Mouse (Mus musculus): ENCODE results near the gene Mthfd1l.

Mthfd1l gene

DNA sequence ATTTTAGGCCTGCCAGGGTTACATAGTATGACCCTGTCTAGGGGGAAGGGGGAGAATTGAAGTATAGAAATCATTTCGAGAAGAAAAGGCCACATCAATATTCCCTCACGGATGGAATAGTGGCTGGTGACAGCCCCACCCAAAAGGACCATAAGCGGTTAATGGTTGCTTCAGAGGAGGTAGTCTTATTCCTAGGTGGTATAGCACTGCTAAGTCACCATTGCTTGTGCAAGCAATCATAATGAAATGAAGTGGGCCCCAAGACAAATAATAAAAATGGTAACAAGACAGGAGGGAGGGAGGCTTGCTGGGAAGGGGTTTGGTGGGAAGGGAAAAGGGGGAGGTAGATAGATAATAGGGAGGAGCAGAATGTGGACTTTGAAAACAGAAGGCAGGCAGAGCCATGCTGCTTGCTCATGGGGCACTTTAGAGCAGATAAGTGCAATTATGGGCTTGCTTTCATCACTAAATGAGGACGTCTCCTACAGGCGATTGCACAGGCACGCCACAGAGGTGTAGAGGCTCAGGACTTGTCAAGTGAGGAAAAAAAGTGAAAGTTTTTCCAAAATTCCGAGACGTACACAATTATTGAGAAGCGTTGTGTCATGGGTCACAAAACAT lies 105.4 kb downstream of the Mthfd1l start:
- intact Hi-C loops (cut with DNase I): no loop called here

DNA sequence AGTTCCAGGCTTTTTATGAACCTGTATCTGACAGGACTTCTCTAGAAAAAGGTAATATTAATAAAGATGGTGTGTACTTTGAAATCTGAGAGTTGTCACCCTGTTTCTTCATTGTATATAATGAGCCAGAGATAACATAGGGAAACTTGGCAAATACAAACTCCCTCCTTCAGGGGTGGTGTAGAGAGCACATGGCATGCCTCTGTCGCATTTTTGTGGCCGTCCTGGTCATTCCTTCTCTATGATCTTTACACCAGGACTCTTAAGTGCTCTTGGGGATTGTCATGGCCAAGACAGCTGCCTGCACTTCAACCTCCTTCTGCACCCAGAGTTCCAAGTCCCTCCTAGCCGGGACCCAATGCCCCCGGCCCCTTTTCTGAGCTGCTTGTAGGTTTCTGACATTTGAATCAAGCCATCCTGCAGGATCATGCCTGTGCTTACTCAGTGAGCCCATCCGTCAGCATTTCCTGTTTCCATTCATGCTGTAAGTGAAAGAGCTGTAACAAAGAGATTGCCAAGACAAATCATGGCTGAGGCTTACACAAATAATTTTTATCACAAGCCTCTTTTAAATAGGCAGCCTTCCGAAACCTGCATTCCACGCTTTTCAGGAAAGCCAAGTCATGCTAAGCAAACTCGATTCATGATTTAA lies 106.2 kb downstream of the Mthfd1l start:
- intact Hi-C loops (cut with DNase I): no loop called here

DNA sequence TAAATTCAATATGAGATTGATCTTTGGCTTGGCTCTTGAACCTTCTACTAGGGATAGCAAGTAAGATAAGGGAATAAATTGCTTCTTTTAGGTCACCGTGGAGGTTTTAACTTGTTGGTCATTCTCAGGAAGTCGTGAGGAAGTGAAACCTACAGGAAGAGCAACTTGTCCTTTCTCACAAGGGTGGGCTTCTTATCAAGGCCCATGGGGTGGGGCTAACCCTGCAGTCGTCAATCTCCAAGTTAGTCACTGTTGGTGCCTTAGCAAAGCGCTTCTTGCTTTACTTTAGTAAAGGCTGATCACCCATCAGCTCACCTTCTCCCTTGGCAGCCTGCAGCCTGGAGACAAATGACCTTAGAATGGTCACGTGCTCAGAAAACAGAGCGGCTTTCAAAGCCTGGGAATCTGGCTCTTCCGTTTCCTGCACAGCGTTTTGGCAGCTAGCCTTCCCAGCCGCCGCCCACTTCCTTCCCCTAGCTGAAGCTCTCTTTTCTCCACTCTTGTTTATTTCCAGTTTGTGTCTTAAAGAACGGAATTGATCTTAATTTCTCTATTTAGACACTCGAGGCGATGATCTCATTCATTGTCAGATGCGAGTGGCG lies 106.8 kb downstream of the Mthfd1l start:
- intact Hi-C loops (cut with DNase I): no loop called here

DNA sequence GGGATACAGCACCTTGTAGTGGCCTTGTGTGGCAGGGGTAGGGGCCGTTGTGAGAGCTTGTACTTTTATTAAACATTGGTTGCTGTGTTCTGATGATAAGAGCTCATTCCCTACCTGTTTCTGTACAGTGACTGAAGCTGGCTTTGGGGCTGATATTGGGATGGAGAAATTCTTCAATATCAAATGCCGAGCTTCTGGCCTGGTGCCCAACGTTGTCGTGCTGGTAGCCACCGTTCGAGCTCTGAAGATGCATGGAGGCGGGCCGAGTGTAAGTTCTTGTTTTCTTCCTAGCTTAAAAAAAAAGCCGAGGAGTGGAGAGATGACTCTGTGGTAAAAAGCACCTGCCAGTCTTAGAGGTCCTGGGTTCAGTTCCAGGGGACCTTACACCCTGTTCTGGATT lies 110.7 kb downstream of the Mthfd1l start:
- intact Hi-C loops (cut with DNase I): no loop called here

GRCm38 (mm10) chr10:4084907-4085306 lies 112.0 kb downstream of the Mthfd1l start:
- intact Hi-C loops (cut with DNase I): loop anchor here (5.0 kb wide), 1 partner anchor 247 kb away; no protein-coding TSS in a partner anchor

DNA sequence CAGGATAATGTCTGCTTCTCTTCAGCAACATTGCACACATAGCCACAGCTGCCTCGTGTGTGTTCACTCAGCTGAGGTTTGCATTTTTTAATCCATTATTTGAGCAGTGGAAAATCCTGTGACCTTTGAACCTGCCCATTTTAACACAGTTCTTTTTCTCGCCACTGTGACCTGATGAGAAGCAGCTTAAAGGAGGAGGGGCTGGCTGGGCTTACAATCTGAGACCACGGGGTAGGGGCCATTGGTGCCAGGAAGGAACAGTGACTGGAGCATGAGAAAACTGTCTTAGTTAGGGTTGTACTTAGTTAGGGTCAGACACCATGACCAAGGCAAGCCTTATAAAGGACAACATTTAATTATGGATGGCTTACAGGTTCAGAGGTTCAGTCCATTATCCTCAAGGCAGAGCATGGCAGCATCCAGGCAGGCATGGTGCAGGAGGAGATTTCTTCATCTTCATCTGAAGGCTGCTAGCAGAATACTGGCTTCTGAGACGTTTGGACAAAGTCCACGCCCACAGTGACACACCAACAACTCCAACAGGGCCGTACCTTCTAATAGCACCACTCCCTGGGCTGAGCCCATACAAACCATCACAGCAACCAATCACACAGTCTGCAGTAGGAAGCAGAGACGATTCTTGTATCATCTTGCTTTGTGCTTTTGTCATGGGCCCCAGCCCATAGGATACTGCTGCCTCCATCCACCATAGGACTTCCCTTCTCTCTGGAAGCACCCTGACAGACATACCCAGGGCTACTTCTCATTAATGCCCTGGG lies 112.6 kb downstream of the Mthfd1l start:
- intact Hi-C loops (cut with DNase I): loop anchor here (5.0 kb wide), 1 partner anchor 247 kb away; no protein-coding TSS in a partner anchor

DNA sequence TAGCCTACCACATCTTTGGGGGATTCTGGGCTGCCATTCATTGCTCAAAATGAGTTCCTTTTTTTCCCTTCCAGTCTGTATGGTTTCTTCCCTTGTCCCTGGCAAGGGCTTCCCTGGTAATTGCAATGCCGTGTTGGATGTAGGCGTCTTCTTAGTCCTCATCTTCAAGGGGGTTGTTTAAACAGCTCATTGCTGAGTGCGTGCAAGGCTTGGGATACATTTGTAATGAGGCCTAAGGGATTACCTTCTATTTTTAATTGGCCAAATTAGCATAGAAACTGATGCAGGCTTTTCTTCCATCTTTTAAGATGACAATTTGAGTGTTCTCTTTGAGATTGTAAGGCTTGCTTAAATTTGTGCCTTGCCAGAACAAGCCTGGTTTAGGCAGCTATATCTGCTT lies 114.6 kb downstream of the Mthfd1l start:
- intact Hi-C loops (cut with DNase I): loop anchor here (5.0 kb wide), 1 partner anchor 245 kb away; no protein-coding TSS in a partner anchor

- intact Hi-C loops (cut with DNase I): loop anchor here (5.0 kb wide), 1 partner anchor 243 kb away; no protein-coding TSS in a partner anchor
Measured at GRCm38 (mm10) chr10:4088744-4089414, 116.0 kb downstream of the Mthfd1l start.

DNA sequence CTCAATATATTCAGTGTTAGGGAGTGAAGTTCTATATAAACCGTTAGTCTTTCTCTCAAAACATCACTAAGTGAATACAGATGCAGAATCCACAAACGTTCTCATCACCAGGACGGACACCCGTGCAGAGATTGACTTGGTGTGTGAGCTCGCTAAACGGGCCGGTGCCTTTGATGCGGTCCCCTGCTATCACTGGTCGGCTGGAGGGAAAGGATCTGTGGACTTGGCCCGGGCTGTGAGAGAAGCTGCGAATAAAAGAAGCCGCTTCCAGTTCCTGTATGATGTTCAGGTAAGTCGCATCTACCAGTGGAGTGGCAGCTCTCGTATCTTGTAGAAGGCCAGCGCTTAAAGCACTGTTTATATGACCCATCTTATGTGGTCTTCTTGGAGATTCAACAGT lies 117.0 kb downstream of the Mthfd1l start:
- intact Hi-C loops (cut with DNase I): loop anchor here (5.0 kb wide), 1 partner anchor 242 kb away; no protein-coding TSS in a partner anchor

DNA sequence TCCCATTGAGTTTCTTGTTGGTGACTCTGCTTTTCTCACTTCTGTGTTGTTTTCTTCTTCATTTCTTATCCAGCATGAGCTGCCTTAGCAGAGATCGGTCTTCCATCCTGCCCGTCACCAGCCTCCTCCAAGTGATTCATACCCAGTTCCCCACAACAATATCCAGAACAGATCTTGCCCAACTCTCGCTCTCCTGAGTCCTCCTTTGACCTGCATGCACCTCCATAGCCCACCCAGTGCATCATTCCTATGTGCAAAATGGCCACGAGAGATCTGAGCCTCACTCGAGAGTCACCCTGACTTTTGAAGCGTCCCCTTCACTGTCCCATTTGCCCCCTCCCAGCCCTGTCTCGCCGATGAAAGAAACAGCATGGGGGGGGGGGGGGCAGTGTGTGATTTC lies 120.1 kb downstream of the Mthfd1l start:
- intact Hi-C loops (cut with DNase I): no loop called here

DNA sequence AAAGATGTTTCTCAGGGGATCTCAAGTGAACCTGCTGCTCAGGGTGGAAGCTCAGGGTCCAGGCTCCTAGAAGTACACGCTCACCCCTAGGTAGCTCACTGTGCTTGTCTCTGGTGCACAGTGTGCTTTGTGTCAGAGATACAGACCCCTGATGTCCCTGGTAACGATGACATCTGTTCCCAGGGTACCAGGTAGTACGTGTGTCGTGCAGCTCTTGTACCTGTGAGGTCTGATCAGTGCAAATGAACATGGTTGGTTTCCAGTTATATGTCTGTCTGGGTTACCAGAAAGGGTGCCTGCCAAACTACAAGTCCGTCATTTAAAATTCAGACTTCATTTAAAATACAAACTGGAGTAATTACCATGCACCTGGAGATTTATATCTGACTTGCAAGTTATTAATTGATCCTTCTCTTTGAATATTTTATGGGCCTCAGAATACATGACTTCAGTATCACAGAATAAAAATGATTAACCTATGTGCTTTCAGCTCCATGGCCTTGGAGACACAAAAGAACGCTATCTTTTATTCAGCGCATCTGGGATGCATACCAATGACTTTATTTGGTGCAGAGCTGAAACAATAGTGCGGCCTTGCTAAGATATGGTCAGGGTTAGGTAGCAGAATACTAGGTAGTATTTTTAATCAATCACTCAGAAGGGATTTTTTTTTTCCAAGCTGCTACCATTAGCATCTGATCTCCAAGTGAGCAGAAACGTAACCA lies 121.3 kb downstream of the Mthfd1l start:
- intact Hi-C loops (cut with DNase I): no loop called here

- intact Hi-C loops (cut with DNase I): no loop called here
Measured at GRCm38 (mm10) chr10:4096151-4096550, 123.2 kb downstream of the Mthfd1l start.

DNA sequence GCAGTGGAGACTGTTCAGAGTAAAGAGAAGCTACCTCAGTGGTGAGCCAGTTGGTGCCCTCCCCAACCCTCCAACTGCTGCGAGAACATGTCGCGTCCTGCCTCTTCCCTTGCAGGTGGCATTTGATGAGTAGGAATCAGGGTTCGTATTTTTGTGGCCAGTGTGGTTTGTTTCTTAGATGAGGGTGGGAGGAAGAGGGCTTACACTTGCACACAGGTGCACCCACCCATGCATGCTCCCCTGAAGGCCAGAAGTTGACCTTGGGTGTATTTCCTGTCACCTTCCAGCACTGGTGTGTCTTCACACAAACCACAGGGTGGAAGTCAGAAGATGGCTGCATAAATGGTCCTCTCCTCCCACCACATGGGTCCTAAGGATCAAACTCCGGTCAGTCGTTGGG lies 127.1 kb downstream of the Mthfd1l start:
- intact Hi-C loops (cut with DNase I): no loop called here

DNA sequence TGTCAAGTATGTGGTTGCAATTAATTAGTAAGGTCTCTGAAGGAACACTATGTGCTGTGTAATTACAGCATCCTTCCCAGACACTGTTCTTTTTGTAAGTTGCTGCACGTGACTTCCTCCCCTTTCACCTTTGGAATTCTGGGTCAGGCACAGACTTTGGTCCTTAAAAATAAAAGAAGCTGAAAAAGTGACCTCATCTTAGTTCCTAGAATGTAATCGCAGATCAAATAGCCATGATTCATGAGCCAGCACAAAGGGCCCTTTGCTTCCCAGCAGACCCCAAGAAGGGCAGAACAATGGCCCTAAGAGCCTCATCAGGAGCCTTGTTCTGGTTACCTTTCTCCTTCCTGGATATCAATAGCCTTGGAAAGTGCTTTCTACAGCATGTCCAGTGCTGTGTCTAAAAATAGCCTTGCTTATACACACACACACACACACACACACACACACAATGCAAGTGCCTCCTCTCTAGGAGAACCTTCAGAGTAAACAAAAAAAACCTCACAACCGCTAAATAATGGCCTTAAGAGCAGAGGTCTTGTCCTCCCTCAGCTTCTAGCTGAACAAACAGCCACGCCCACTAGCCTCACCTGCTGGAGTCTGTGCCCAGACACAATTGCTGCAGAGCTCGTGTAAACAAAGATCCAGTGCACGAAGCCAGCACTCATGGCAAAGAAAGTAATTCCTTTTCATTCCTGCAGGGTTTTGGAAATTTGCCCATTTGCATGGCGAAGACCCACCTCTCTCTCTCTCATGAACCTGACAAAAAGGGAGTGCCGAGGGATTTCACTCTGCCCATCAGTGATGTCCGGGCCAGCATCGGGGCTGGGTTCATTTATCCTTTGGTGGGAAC lies 133.0 kb downstream of the Mthfd1l start:
- intact Hi-C loops (cut with DNase I): no loop called here

- intact Hi-C loops (cut with DNase I): no loop called here
Measured at GRCm38 (mm10) chr10:4107661-4108338, 134.9 kb downstream of the Mthfd1l start.

DNA sequence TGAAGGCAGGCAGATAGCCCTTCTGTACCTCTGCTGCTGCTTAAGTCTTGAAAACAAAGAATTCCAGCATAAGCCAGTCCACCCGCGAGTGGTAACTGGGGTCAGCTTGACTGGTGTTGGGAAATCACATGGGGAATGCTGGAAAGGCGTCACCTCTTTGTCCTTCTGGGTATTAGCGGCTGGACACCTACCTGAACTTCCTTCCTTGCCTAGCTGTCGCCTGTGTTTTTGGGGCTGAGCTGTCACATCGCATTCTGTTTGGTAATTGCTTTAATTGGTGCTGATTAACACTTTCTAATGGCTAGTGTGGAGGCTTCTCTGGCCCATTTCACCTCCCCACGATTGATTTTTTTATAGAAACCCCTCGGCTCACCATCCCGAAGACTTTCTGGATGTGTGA lies 135.5 kb downstream of the Mthfd1l start:
- intact Hi-C loops (cut with DNase I): no loop called here

DNA sequence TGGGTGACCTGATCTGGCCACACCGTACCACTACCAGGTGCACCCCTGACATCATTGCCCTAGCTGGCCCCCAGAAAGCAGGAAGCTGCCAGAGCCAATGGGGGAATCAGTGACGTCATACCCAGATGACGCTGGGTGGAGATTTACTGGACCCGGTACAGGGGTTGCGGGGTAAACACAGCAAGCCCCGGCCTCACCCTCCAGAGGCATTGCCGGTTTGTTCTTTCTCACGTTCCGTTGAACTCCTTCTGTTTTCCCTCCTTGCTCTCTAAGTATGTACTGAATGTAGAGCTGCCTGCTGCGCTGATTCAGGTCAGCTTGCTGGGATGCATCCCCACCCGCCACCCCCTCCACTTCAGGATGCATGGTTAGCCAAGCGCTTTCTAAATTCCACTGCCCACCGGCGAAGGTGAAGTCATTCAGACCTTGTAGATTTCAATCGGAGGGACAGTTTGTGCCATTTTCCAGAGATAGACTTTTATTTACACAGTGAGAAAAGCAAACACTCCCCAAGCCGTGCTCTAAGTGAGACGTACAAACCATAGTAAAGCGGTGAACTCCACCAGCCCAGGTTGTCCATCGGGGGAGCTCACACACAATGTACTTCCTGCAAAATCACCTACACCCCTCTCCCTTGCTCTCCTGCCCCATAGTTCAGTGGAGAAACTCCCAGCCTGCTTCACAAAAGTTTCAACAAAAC lies 138.3 kb downstream of the Mthfd1l start:
- intact Hi-C loops (cut with DNase I): no loop called here

- intact Hi-C loops (cut with DNase I): no loop called here
Measured at GRCm38 (mm10) chr10:4111795-4112139, 138.8 kb downstream of the Mthfd1l start.
